Mouse (Mus musculus): Measurements from ENCODE around the gene Jak1. TPM values are rescaled to one million over a fixed set of nuclear protein-coding genes. Genes with fewer than 3 reads are reported as not detected.
A peak's percentile ranks its signal among the peaks of the same experiment; 100 is the strongest.

The Jak1 gene
- total RNA-seq, 2 experiments from 2014 or later, result 125 to 129 TPM

DNA sequence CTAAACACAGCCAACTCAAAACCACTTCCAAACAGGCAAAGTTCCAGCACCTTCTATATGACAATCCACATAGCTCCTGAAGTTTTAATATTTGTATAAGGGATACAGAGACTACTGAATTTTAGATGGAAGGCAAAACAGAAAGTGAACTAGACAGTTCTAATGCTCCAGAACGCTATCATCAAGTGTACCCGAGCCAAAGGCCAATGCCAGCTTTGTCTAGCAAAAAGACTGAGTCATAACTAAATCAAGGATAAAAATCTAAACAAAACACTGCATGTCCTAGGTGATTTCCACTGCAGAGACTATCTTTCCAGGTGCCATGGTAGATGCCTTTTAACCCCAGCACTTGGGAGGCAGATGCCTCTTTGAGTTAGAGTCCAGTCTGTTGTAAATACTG lies 68.7 kb downstream of the Jak1 start:
- no peak for DNase-seq (ENCODE audit: low spot score in 2 of 2)

DNA sequence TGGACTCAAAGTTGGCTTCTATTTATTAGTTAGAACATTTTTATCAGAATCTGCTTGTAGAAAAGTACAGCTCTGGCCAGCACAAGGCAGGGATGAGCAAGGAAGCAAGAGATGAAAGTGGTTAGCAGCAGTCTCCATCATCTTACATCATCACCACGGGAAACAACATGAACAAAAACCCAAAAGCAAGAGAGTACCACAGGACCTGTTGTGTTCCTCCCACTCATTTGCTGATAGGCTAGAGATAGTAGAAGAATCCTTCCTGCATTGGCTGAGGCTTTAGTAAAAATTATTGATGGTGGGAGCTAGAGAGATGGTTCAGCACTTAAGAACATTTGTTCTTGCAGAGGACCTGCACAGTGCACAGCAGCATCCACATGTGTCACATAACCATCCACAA lies 70.9 kb downstream of the Jak1 start:
- no peak for DNase-seq (ENCODE audit: low spot score in 2 of 2)

GRCm38 (mm10) chr4:101192241-101192976 lies 72.7 kb downstream of the Jak1 start:
- no peak for DNase-seq (ENCODE audit: low spot score in 2 of 2)

DNA sequence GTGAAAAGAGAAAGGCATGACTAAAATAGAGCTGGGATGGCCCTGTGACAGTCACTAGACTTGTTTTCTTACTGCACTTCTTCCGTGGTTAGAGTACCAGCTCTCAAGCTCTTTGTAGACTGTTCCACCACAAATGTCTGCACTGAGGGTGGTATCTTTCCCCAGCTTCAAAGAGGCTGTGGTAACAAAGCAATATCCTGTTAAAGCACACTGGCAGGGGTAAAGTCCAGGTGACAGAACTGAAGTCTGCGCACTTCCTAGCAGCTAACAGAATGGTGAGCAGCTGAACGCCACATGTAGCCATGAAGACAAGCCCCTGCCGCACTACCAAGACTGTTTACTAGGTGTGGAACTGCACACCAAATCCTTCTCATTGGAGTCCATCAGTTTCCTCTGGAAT lies 77.7 kb downstream of the Jak1 start:
- DNase-seq (ENCODE audit: low spot score in 2 of 2), result no peak

- DNase-seq (ENCODE audit: low spot score in 2 of 2), result no peak
Measured at GRCm38 (mm10) chr4:101186591-101186990, 78.5 kb downstream of the Jak1 start.

DNA sequence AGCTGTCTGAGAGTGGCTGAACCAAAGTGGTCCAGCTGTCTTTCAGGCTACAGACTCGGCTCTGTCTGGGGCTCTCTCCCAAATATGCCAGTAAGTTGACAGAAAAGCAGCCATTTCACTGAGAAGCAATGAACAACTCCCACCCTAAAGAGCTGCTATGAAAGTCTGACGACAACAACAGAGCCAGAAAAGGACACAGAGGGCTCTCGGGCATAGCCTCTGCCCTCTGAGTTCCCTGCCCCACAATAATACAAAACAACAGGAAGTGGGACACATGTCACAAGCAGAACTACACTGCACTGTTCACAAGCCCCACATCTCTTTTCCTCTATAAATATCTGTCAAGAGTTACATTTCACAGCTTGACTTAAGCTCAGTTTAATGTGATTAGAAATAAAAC lies 79.9 kb downstream of the Jak1 start:
- DNase-seq (ENCODE audit: low spot score in 2 of 2), result no peak

DNA sequence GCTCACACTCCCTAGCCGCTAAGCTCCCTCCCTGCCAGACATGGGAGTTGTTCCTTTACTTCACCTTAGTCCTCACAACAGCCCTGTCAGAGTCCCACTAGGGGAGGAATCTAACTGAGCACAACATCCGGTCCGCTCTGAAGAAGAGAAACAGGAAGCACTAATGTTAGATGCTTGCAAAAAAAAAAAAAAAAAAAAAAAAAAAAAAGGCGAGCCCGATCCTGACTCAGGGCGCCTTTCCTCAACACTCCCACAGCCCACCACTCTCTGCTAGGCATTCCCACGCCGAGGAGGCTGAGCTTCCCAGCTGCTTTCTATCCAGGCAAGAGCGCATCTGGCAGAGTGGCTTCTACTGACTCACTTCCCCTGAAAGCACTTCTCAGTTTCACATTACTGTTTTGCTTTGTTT lies 82.5 kb downstream of the Jak1 start:
- peak in 1 of 2 experiments; percentile 40 for DNase-seq (ENCODE audit: low spot score in 2 of 2)

DNA sequence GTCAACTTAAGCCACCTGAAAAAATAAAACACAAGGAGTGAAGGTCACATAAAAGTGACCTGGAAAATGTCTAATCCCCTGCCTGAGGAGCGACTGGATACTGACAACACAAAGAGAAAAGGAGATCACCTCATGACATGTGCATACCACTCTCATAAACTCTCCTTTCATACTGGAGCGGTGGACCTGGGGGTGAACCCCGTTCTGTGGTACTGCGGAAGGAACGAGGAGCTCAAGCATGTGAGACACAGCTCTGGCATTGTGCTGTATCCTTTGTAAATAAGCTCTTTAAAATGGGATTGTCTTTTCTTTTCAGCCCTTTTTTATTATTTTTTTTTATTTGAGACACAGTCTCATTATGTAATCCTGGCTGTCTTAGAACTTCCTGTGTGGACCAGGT lies 84.4 kb downstream of the Jak1 start:
- DNase-seq (ENCODE audit: low spot score in 2 of 2), result no peak

- DNase-seq (ENCODE audit: low spot score in 2 of 2), result no peak
Measured at GRCm38 (mm10) chr4:101179836-101180235, 85.2 kb downstream of the Jak1 start.

- DNase-seq (ENCODE audit: low spot score in 2 of 2), result no peak
Measured at GRCm38 (mm10) chr4:101179076-101179475, 86.0 kb downstream of the Jak1 start.

- DNase-seq (ENCODE audit: low spot score in 2 of 2), result no peak
Measured at GRCm38 (mm10) chr4:101177796-101178195, 87.3 kb downstream of the Jak1 start.

- no peak for DNase-seq (ENCODE audit: low spot score in 2 of 2)
Measured at GRCm38 (mm10) chr4:101176123-101176522, 89.0 kb downstream of the Jak1 start.

DNA sequence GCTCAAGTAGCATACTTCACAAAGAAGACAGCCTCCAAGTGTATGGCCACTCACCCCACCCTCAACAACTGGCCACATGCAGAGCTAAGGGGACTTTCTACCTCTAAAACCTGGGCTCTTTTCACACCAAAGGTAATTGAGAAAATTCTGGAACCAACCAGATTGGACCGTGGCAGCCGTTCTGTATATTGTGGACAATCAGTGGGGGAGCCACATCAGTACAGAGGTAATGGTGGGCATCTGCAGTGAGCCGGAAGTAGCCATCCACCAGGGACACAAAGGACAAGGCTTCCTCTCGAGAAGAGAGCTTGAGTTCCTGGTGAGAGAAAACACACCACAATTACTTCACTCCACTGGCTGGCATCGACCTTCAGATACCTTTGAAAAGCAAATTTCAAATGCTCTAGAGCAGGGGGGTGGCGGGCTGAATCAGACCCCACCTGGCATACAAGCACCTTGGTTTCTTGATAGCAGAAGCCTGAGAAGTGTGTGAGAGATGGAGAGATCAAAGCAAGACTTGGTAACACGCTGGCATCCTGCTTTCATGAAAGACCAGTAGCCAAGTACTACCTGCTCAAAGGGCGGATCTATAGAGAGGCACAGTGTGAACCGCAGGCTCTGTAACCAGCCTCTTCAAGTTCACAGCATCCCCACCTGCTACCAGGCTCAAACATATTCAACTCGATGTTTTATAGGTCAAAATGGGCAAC lies 90.0 kb downstream of the Jak1 start:
- DNase-seq (ENCODE audit: low spot score in 2 of 2), result no peak

DNA sequence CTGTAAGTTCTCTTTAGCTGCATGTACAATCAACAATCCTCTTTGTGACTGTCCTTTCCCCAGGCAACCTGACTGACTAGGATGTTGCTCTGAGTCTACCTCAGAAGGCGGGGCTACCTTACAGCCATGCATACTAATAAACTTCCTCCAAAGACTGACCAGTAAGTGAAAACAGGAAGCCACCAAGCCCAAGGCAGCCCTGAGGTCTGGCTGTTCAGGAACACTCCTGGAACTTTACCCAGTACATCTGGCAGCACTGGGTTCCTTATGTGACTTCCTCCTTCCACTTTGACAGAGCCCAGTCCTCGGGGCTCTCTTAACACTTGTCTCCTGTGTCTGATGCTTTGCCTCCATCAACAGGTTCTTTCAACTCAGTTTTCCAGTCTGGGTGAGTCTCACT lies 92.3 kb downstream of the Jak1 start:
- DNase-seq (ENCODE audit: low spot score in 2 of 2), result no peak

DNA sequence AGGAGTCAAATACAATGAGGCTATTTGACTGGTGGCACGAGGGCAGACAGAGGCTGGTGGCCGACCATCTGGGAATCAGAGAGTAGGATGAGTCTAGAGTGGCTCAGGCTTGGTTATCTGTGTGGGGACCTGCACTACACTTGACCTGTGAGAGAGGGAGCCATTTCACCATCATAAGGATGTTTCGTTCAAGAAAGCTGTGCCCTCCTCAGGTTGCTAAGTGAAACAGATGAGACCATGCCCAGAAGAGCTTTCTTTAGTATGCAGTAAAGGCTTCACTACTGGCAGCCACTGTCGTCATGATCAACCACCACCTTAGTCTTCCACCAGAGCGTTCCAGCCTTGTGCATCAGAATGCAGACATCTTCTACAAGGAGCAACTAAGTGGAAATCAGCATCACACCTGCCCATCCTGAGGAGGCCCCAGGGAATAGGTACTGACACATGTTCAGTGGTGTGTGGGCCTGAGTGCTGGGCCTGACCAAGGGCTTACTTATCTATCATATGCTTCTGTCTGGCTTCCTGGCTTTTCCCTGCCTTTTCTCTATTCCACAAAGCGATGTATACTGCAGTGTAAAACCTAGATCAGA lies 96.8 kb downstream of the Jak1 start:
- peak; percentile 18 to 26 for DNase-seq (ENCODE audit: low spot score in 2 of 2)

DNA sequence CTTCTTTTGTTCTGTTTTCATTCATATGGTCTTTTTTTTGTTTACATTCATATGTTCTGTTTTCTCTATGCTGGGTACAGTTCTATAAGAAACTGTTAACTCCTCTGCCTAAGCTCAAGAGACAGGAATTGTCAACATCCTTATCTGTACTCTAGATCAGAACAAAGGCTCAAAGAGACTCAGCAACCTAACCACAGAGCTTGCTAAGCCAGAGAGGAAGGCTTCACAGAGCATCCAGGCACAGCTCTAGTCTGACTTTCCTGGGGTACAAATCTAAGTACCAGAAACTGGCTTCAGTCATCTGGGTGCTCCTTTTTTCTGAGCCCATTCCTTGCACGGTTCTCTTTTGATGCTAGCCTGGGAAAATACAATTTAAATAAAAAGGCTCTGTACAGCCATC lies 97.3 kb downstream of the Jak1 start:
- DNase-seq (ENCODE audit: low spot score in 2 of 2), result no peak

DNA sequence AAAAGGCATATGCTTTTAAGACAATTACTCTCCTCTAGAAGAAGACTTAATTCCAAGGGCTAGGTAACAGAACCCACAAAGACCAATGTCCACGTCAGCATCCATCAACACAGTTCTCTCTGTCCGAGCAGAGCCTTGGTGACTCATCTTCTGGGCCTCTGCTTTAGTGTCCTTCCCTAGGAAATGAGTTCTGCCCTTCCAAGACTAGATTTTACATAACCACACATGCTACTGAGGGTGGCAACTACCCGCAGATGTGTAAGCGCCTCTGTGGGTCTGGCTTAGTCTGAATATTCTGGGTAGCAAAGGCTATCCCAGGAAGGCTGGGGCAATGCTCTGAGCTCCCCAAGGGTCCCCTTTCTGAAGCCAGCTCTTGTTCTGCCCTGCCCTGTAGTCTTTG lies 99.3 kb downstream of the Jak1 start:
- DNase-seq (ENCODE audit: low spot score in 2 of 2), result no peak

GRCm38 (mm10) chr4:101164673-101165072 lies 100.4 kb downstream of the Jak1 start:
- DNase-seq (ENCODE audit: low spot score in 2 of 2), result peak in 1 of 2 experiments; percentile 24

GRCm38 (mm10) chr4:101164189-101164588 lies 100.9 kb downstream of the Jak1 start:
- DNase-seq (ENCODE audit: low spot score in 2 of 2), result peak; percentile 14 to 28

DNA sequence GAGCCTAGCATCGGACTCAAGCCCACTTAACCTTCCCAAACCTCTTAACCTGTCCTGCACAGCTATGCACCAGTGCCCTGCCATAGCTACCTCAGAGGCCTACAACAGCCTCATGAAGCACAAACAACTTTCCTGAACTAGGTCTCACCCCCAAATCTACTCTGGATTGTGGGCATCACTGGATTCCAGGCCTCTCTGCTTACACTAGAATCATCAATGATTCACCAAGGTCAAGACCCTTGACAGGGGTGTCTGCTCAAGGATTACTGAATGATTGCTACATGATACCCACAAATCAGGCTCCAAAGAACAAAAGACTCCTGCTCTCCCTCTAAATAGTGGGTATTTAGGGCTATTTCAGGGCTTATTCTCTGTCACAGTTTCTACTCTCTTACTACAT lies 104.3 kb downstream of the Jak1 start:
- DNase-seq (ENCODE audit: low spot score in 2 of 2), result no peak

DNA sequence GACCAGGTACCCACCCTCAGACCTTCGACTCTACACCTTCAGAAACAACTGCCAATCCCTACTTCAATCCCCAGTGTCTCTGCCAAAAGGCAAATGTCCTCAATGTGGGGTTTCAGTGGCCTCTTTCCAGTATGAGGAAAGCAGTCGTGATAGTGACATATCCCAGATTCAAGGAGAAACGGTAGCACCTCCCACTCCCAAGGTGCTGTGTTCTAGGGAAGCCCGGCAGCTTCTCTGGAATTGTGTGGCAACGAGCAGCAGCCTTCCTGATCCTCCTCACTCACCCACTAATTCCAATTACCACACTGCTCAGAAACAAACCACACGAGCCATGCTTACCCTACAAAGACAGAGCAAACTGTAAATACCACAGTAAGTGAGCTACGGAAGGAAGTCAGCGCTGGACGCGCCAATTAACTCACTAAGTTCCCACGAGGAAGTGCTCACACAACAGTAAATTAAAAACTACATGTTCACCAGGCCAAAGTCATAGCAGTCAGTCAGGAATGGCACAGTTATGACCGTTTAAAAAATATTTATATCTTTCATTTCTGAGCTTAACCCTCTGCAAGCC lies 105.8 kb downstream of the Jak1 start:
- DNase-seq (ENCODE audit: low spot score in 2 of 2), result peak; percentile 27 to 31

DNA sequence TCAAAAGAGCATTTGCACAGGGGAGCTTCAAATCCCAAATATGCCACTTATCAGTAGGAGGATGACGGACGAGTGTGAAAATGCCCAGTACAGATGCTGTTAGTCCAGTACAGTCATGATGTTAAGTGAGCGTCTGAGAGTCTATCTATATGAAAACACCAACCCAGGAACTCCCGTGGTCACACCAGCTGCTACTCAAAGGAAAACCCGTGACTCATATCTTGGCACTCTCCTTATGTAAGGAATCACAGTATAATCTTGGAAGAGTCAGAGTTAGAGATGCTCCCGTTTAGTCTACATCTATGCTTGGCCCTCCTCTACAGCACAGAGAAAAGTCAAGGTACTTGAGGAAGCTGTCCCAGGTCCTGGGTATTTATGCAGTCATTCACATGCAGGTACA lies 106.8 kb downstream of the Jak1 start:
- peak; percentile 52 to 71 for DNase-seq (ENCODE audit: low spot score in 2 of 2)
